Comparison of ENCODE assay signal across 25 mouse cellular contexts in genomic region chr11:109038136-109038535, GRCm38 (mm10).
DNase-seq lines count a peak whose midpoint lies in the region; ATAC-seq and TF ChIP-seq lines count a peak whose summit lies in the region.
"Had no signal": no experiment of that assay in that cellular context is flagged by ENCODE, and none has a peak within 500 bp of the region (broad histone marks: within the 10 kb centered on the region; RNA-seq: fewer than 3 reads in every experiment).

No protein-coding gene starts in this region.

- H3K9ac ChIP-seq in kidney, embryonic 14.5 days (ENCODE audit: low read depth, low read length) = no peak overlapping the region
- H3K9ac ChIP-seq in liver, postnatal 0 days (replicated peaks) = no peak overlapping the region
- no peak overlapping the region for H3K9ac ChIP-seq in liver, embryonic 11.5 days (ENCODE audit: low read depth, low read length)
- H3K9ac ChIP-seq in stomach, postnatal 0 days (ENCODE audit: low read length) = no peak overlapping the region
- H3K9ac ChIP-seq: embryonic facial prominence, embryonic 13.5 days; forebrain, embryonic 13.5 days; heart, embryonic 12.5 days; heart, embryonic 15.5 days; hindbrain, embryonic 12.5 days; hindbrain, embryonic 15.5 days had no signal

- no peaks in the 10 kb centered on the region for H3K27me3 ChIP-seq in kidney, embryonic 14.5 days (ENCODE audit: control insufficient read depth, insufficient read depth, low read length)
- H3K27me3 ChIP-seq in liver, postnatal 0 days (ENCODE audit: insufficient read depth, low read length) = no peaks in the 10 kb centered on the region
- H3K27me3 ChIP-seq in liver, embryonic 11.5 days (replicated peaks; ENCODE audit: control insufficient read depth, insufficient read depth, low read length) = no peaks in the 10 kb centered on the region
- H3K27me3 ChIP-seq in stomach, postnatal 0 days (ENCODE audit: control insufficient read depth, insufficient read depth, low read length) = no peaks in the 10 kb centered on the region
- peaks cover 21% of the 10 kb centered on the region for H3K27me3 ChIP-seq in forebrain, embryonic 10.5 days (ENCODE audit: poor library complexity, severe bottlenecking)
- H3K27me3 ChIP-seq: embryonic facial prominence, embryonic 13.5 days; forebrain, embryonic 13.5 days; hindbrain, embryonic 12.5 days; hindbrain, embryonic 15.5 days had no signal

- peak; percentile 62; the same call in 1 of the 2 replicates for ATAC-seq in kidney, embryonic 14.5 days (ENCODE audit: low FRiP score, low TSS enrichment)
- ATAC-seq in liver, postnatal 0 days = no peak
- ATAC-seq in liver, embryonic 11.5 days (replicated peaks; ENCODE audit: low FRiP score) = no peak
- no peak for ATAC-seq in stomach, postnatal 0 days (ENCODE audit: low FRiP score, low TSS enrichment)
- ATAC-seq: CD4-positive, CD25-positive, alpha-beta regulatory T cell, adult 4 months; forebrain, embryonic 13.5 days; forebrain, embryonic 16.5 days had no signal

- peaks cover 6% of the 10 kb centered on the region; the same call in 1 of the 2 replicates for H3K4me1 ChIP-seq in kidney, embryonic 14.5 days (ENCODE audit: control insufficient read depth, insufficient read depth, low read length)
- no peaks in the 10 kb centered on the region for H3K4me1 ChIP-seq in liver, postnatal 0 days (ENCODE audit: insufficient read depth)
- no peaks in the 10 kb centered on the region for H3K4me1 ChIP-seq in liver, embryonic 11.5 days (replicated peaks; ENCODE audit: control insufficient read depth, insufficient read depth, low read length)
- H3K4me1 ChIP-seq in stomach, postnatal 0 days (replicated peaks; ENCODE audit: control insufficient read depth, insufficient read depth) = no peaks in the 10 kb centered on the region
- peaks cover 39% of the 10 kb centered on the region for H3K4me1 ChIP-seq in forebrain, embryonic 10.5 days
- H3K4me1 ChIP-seq: heart, embryonic 12.5 days had no signal

- 42% methylated on average over 7 of the region's 7 CpGs for WGBS in kidney, embryonic 14.5 days
- 79% methylated on average over 7 of the region's 7 CpGs for WGBS in liver, postnatal 0 days (ENCODE audit: insufficient replicate concordance)
- WGBS in liver, embryonic 11.5 days = 85% methylated on average over 7 of the region's 7 CpGs
- WGBS in stomach, postnatal 0 days = 87% methylated on average over 7 of the region's 7 CpGs
- WGBS in forebrain, embryonic 10.5 days = 84% methylated on average over 7 of the region's 7 CpGs

- no peak overlapping the region for H3K4me2 ChIP-seq in kidney, embryonic 14.5 days (replicated peaks; ENCODE audit: low read depth, low read length)
- no peak overlapping the region for H3K4me2 ChIP-seq in liver, postnatal 0 days (ENCODE audit: low read depth, low read length)
- H3K4me2 ChIP-seq in liver, embryonic 11.5 days = no peak overlapping the region
- no peak overlapping the region for H3K4me2 ChIP-seq in stomach, postnatal 0 days (replicated peaks; ENCODE audit: low read depth)
- H3K4me2 ChIP-seq: embryonic facial prominence, embryonic 13.5 days; forebrain, embryonic 13.5 days; heart, embryonic 12.5 days; heart, embryonic 15.5 days; hindbrain, embryonic 12.5 days; hindbrain, embryonic 15.5 days had no signal

- H3K36me3 ChIP-seq in kidney, embryonic 14.5 days (ENCODE audit: control insufficient read depth, insufficient read depth, low read length) = no peaks in the 10 kb centered on the region
- no peaks in the 10 kb centered on the region for H3K36me3 ChIP-seq in liver, postnatal 0 days (replicated peaks; ENCODE audit: insufficient read depth, low read length)
- H3K36me3 ChIP-seq in liver, embryonic 11.5 days (ENCODE audit: control insufficient read depth, insufficient read depth, low read length) = no peaks in the 10 kb centered on the region
- H3K36me3 ChIP-seq in stomach, postnatal 0 days (ENCODE audit: control insufficient read depth, insufficient read depth, low read length) = no peaks in the 10 kb centered on the region
- no peaks in the 10 kb centered on the region for H3K36me3 ChIP-seq in forebrain, embryonic 10.5 days (replicated peaks)
- H3K36me3 ChIP-seq: embryonic facial prominence, embryonic 13.5 days; heart, embryonic 12.5 days; heart, embryonic 15.5 days; hindbrain, embryonic 12.5 days; hindbrain, embryonic 15.5 days had no signal

- no peak overlapping the region for H3K27ac ChIP-seq in kidney, embryonic 14.5 days (ENCODE audit: low read depth, low read length)
- no peak overlapping the region for H3K27ac ChIP-seq in liver, postnatal 0 days (ENCODE audit: low read depth)
- H3K27ac ChIP-seq in liver, embryonic 11.5 days (ENCODE audit: low read depth, low read length) = no peak overlapping the region
- no peak overlapping the region for H3K27ac ChIP-seq in stomach, postnatal 0 days (replicated peaks)
- H3K27ac ChIP-seq in forebrain, embryonic 10.5 days = no peak overlapping the region
- H3K27ac ChIP-seq: embryonic facial prominence, embryonic 13.5 days; forebrain, embryonic 13.5 days; heart, embryonic 15.5 days; hindbrain, embryonic 12.5 days; hindbrain, embryonic 15.5 days had no signal

- H3K4me3 ChIP-seq in kidney, embryonic 14.5 days (ENCODE audit: low read length) = no peak overlapping the region
- no peak overlapping the region for H3K4me3 ChIP-seq in liver, postnatal 0 days (ENCODE audit: low read depth, low read length)
- H3K4me3 ChIP-seq in liver, embryonic 11.5 days (ENCODE audit: low read depth, low read length) = no peak overlapping the region
- no peak overlapping the region for H3K4me3 ChIP-seq in stomach, postnatal 0 days (ENCODE audit: low read depth, low read length)
- H3K4me3 ChIP-seq in forebrain, embryonic 10.5 days = no peak overlapping the region
- H3K4me3 ChIP-seq: embryonic facial prominence, embryonic 13.5 days; erythroblast, embryonic 14.5 days; forebrain, embryonic 13.5 days; heart, embryonic 12.5 days; heart, embryonic 15.5 days; hindbrain, embryonic 12.5 days; hindbrain, embryonic 15.5 days had no signal

- H3K9me3 ChIP-seq in kidney, embryonic 14.5 days (ENCODE audit: control insufficient read depth, low read length) = no peaks in the 10 kb centered on the region
- H3K9me3 ChIP-seq in liver, postnatal 0 days (ENCODE audit: low read length) = no peaks in the 10 kb centered on the region
- H3K9me3 ChIP-seq in liver, embryonic 11.5 days (ENCODE audit: control insufficient read depth, low read length) = no peaks in the 10 kb centered on the region
- H3K9me3 ChIP-seq in stomach, postnatal 0 days (ENCODE audit: control insufficient read depth, low read length) = no peaks in the 10 kb centered on the region
- no peaks in the 10 kb centered on the region for H3K9me3 ChIP-seq in forebrain, embryonic 10.5 days
- H3K9me3 ChIP-seq: embryonic facial prominence, embryonic 13.5 days; forebrain, embryonic 13.5 days; heart, embryonic 12.5 days; heart, embryonic 15.5 days; hindbrain, embryonic 12.5 days; hindbrain, embryonic 15.5 days had no signal

- no peak for DNase-seq in kidney, adult 11 months
- DNase-seq in liver, postnatal 0 days = peak; percentile 5
- DNase-seq in liver, embryonic 11.5 days (ENCODE audit: low spot score) = no peak
- peak; percentile 4 for DNase-seq in stomach, postnatal 0 days (ENCODE audit: low spot score)
- DNase-seq in forebrain, embryonic 10.5 days (ENCODE audit: extremely low spot score, low spot score) = no peak
- DNase-seq: adrenal gland, adult 2 months; adrenal gland, postnatal 14 days; cerebellum, adult 11 months; cerebellum, adult 2 months; cerebellum, adult 9-11 months; cerebellum, postnatal 25 days; gastrocnemius, postnatal 10 days; gastrocnemius, postnatal 36 days; heart, postnatal 10 days; heart, postnatal 36 days had no signal

- TF ChIP-seq CTCF in liver, postnatal 0 days (IDR thresholded peaks at IDR 0.05; ENCODE audit: low read depth) = no peak
- no peak for TF ChIP-seq CTCF in stomach, postnatal 0 days (IDR thresholded peaks at IDR 0.05; ENCODE audit: low read depth)

- no peak for TF ChIP-seq EP300 in liver, postnatal 0 days (IDR thresholded peaks at IDR 0.05; ENCODE audit: low read depth)
- no peak for TF ChIP-seq EP300 in stomach, postnatal 0 days (optimal IDR thresholded peaks at IDR 0.05)

Comparison
In these comparisons a context has a peak if more than half of its experiments do, and no peak if none do; other contexts are left out.
1. DNase-seq: peak in liver, postnatal 0 days (single experiment) and stomach, postnatal 0 days (single experiment); none in kidney, adult 11 months (single experiment), liver, embryonic 11.5 days (single experiment) and forebrain, embryonic 10.5 days (single experiment).